Mouse (Mus musculus) lung, adult 18-20 months (tissue): Measurements from ENCODE around the gene Wap.

ENCODE experiments used
- DNase-seq, 2 experiments: peaks; one replicate each; pipeline ENCODE4 v3.0.0; 2022; ENCODE audit warnings: mixed read lengths in 2 of 2

Gene Wap

GRCm38 (mm10) chr11:6626388-6626772, 12.1 kb downstream of the Wap start:
- DNase-seq: no peak

GRCm38 (mm10) chr11:6625478-6626387, 12.7 kb downstream of the Wap start, which contains the start of gene Tbrg4:
Gene Tbrg4 (minus strand): TSS chr11:6626067.
- DNase-seq: peak; percentile 91 to 92

- DNase-seq: no peak
Observed at GRCm38 (mm10) chr11:6624619-6625382, 13.6 kb downstream of the Wap start.

- no peak for DNase-seq
Observed at GRCm38 (mm10) chr11:6623704-6624103, 14.7 kb downstream of the Wap start.

GRCm38 (mm10) chr11:6615250-6616205, 22.9 kb downstream of the Wap start:
- DNase-seq: no peak

GRCm38 (mm10) chr11:6605491-6606399, 32.7 kb downstream of the Wap start, which contains the start of gene Nacad:
Gene Nacad (minus strand): TSS chr11:6606053.
- no peak for DNase-seq

- DNase-seq: no peak
Observed at GRCm38 (mm10) chr11:6605021-6605481, 33.4 kb downstream of the Wap start.

- no peak for DNase-seq
Observed at GRCm38 (mm10) chr11:6604604-6604936, 33.9 kb downstream of the Wap start.

- peak; percentile 40 to 67 for DNase-seq
Observed at GRCm38 (mm10) chr11:6603887-6604603, 34.4 kb downstream of the Wap start.

GRCm38 (mm10) chr11:6603224-6603623, 35.2 kb downstream of the Wap start:
- DNase-seq: no peak

GRCm38 (mm10) chr11:6602662-6603061, 35.8 kb downstream of the Wap start:
- no peak for DNase-seq

- no peak for DNase-seq
Observed at GRCm38 (mm10) chr11:6601649-6602480, 36.6 kb downstream of the Wap start.

GRCm38 (mm10) chr11:6600284-6600944, 38.0 kb downstream of the Wap start:
- no peak for DNase-seq

GRCm38 (mm10) chr11:6599831-6600230, 38.6 kb downstream of the Wap start:
- DNase-seq: no peak

- DNase-seq: no peak
Observed at GRCm38 (mm10) chr11:6599011-6599681, 39.3 kb downstream of the Wap start.

GRCm38 (mm10) chr11:6598191-6598889, 40.1 kb downstream of the Wap start:
- peak in 1 of 2 experiments; percentile 29 for DNase-seq

- DNase-seq: no peak
Observed at GRCm38 (mm10) chr11:6597523-6597922, 40.9 kb downstream of the Wap start.

GRCm38 (mm10) chr11:6596616-6597015, 41.8 kb downstream of the Wap start:
- DNase-seq: no peak
